ENCODE assay signal across 8 mouse cellular contexts in the genomic region with DNA sequence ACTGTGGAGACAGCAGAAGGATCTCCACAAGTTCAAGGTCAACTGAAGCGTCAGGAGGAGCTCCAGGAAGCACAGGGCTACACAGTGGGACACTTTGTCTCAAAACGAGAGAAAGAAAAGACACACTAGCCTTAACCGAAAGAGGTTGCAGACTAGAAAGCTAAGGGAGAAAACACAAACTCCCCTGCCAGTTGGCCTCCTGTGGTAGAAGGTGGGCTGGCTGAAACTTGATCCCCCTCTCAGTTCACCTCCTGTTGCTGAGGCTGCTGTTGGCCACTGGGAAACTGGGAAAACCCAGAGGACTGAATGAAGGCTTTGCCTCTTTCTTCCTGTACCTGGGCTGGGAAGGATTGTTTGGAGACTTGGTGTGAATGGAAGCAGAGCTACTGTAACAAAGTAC. TPM values are rescaled to one million over a fixed set of nuclear protein-coding genes. Genes with fewer than 3 reads are reported as not detected.
A peak's percentile ranks its signal among the peaks of the same experiment; 100 is the strongest.
DNase-seq lines count a peak whose midpoint lies in the region; ATAC-seq lines count a peak whose summit lies in the region.

No protein-coding gene starts in this region.

- H3K36me3 ChIP-seq in liver, embryonic 11.5 days (ENCODE audit: control insufficient read depth, insufficient read depth, low read length): peaks cover 4% of the 10 kb centered on the region; the same call in 1 of the 2 replicates
- peaks cover 24% of the 10 kb centered on the region for H3K36me3 ChIP-seq in embryonic facial prominence, embryonic 12.5 days
- H3K36me3 ChIP-seq in hindbrain, embryonic 16.5 days (ENCODE audit: control insufficient read depth, insufficient read depth, low read length): no peaks in the 10 kb centered on the region
- H3K36me3 ChIP-seq in midbrain, embryonic 16.5 days (ENCODE audit: control insufficient read depth, insufficient read depth, low read length): no peaks in the 10 kb centered on the region

- WGBS in liver, embryonic 11.5 days: 49% methylated on average over 3 of the region's 3 CpGs
- WGBS in embryonic facial prominence, embryonic 12.5 days: 9% methylated on average over 3 of the region's 3 CpGs
- 16% methylated on average over 3 of the region's 3 CpGs for WGBS in hindbrain, embryonic 16.5 days
- WGBS in midbrain, embryonic 16.5 days: 26% methylated on average over 3 of the region's 3 CpGs

- ATAC-seq in liver, embryonic 11.5 days (replicated peaks; ENCODE audit: low FRiP score): no peak
- no peak for ATAC-seq in embryonic facial prominence, embryonic 12.5 days (ENCODE audit: insufficient number of reproducible peaks, insufficient read depth, low FRiP score, low TSS enrichment)
- ATAC-seq in hindbrain, embryonic 16.5 days: no peak
- ATAC-seq in midbrain, embryonic 16.5 days: no peak

- peak overlapping the region; percentile 91 for H3K4me2 ChIP-seq in liver, embryonic 11.5 days
- H3K4me2 ChIP-seq in embryonic facial prominence, embryonic 12.5 days (replicated peaks): peak overlapping the region; percentile 67
- H3K4me2 ChIP-seq in hindbrain, embryonic 16.5 days (ENCODE audit: low read length): peak overlapping the region; percentile 24; the same call in 1 of the 2 replicates
- H3K4me2 ChIP-seq in midbrain, embryonic 16.5 days (ENCODE audit: low read length): peak overlapping the region; percentile 38

- DNase-seq in liver, embryonic 11.5 days (ENCODE audit: low spot score): no peak
- DNase-seq in liver: no peak
- DNase-seq in left cerebral cortex, postnatal 36 days (ENCODE audit: low spot score in 2 of 2): no peak
- no peak for DNase-seq in spleen, adult 12 weeks (ENCODE audit: low spot score)
- DNase-seq in right cerebral cortex, postnatal 4 days: no peak

- intact Hi-C loops in left cerebral cortex, postnatal 36 days (cut with DNase I): no loop called here

- peak overlapping the region; percentile 23 for H3K4me3 ChIP-seq in liver, embryonic 11.5 days (ENCODE audit: low read depth, low read length)
- H3K4me3 ChIP-seq in embryonic facial prominence, embryonic 12.5 days: peak overlapping the region; percentile 23
- no peak overlapping the region for H3K4me3 ChIP-seq in hindbrain, embryonic 16.5 days (ENCODE audit: low read length)
- peak overlapping the region; percentile 14; the same call in 1 of the 2 replicates for H3K4me3 ChIP-seq in midbrain, embryonic 16.5 days (ENCODE audit: low read depth, low read length)

- peaks cover 2% of the 10 kb centered on the region; the same call in 1 of the 2 replicates for H3K4me1 ChIP-seq in liver, embryonic 11.5 days (replicated peaks; ENCODE audit: control insufficient read depth, insufficient read depth, low read length)
- peaks cover 16% of the 10 kb centered on the region for H3K4me1 ChIP-seq in embryonic facial prominence, embryonic 12.5 days
- H3K4me1 ChIP-seq in hindbrain, embryonic 16.5 days (ENCODE audit: control insufficient read depth, insufficient read depth, low read depth, low read length): peaks cover 5% of the 10 kb centered on the region
- peaks cover 2% of the 10 kb centered on the region; the same call in 1 of the 2 replicates for H3K4me1 ChIP-seq in midbrain, embryonic 16.5 days (ENCODE audit: control insufficient read depth, insufficient read depth, low read length)

- H3K27ac ChIP-seq in liver, embryonic 11.5 days (ENCODE audit: low read depth, low read length): no peak overlapping the region
- H3K27ac ChIP-seq in embryonic facial prominence, embryonic 12.5 days: peak overlapping the region; percentile 26; the same call in 1 of the 2 replicates
- no peak overlapping the region for H3K27ac ChIP-seq in hindbrain, embryonic 16.5 days (ENCODE audit: low read depth, low read length)
- no peak overlapping the region for H3K27ac ChIP-seq in midbrain, embryonic 16.5 days (ENCODE audit: low read length)

- peak overlapping the region; percentile 20; the same call in 1 of the 2 replicates for H3K9ac ChIP-seq in liver, embryonic 11.5 days (ENCODE audit: low read depth, low read length)
- no peak overlapping the region for H3K9ac ChIP-seq in embryonic facial prominence, embryonic 12.5 days
- no peak overlapping the region for H3K9ac ChIP-seq in hindbrain, embryonic 16.5 days (ENCODE audit: low read depth, low read length)
- H3K9ac ChIP-seq in midbrain, embryonic 16.5 days (ENCODE audit: low read depth, low read length): no peak overlapping the region

- H3K27me3 ChIP-seq in liver, embryonic 11.5 days (replicated peaks; ENCODE audit: control insufficient read depth, insufficient read depth, low read length): no peaks in the 10 kb centered on the region; the same call in 1 of the 2 replicates
- H3K27me3 ChIP-seq in embryonic facial prominence, embryonic 12.5 days: no peaks in the 10 kb centered on the region
- no peaks in the 10 kb centered on the region for H3K27me3 ChIP-seq in hindbrain, embryonic 16.5 days (replicated peaks; ENCODE audit: control insufficient read depth, insufficient read depth, low read length)
- no peaks in the 10 kb centered on the region for H3K27me3 ChIP-seq in midbrain, embryonic 16.5 days (ENCODE audit: control insufficient read depth, insufficient read depth, low read depth, low read length)

- H3K9me3 ChIP-seq in liver, embryonic 11.5 days (ENCODE audit: control insufficient read depth, low read length): no peaks in the 10 kb centered on the region
- H3K9me3 ChIP-seq in embryonic facial prominence, embryonic 12.5 days: no peaks in the 10 kb centered on the region
- no peaks in the 10 kb centered on the region for H3K9me3 ChIP-seq in hindbrain, embryonic 16.5 days (ENCODE audit: control insufficient read depth, low read length)
- H3K9me3 ChIP-seq in midbrain, embryonic 16.5 days (replicated peaks; ENCODE audit: control insufficient read depth, low read length, poor library complexity, severe bottlenecking): no peaks in the 10 kb centered on the region

RNA-seq across cellular contexts. Expression of a gene that starts 1.5 kb away (rescaled TPM):
- 11.8 and 12.7 TPM in 2 replicates for polyA plus RNA-seq in liver, embryonic 11.5 days (2014; fragmentation: Nextera tagmentation; extraction: Ambion mirVana)
- 22.7 and 23.6 TPM in 2 replicates for polyA plus RNA-seq in embryonic facial prominence, embryonic 12.5 days (2016; fragmentation: Nextera tagmentation; extraction: Ambion mirVana)
- polyA plus RNA-seq in hindbrain, embryonic 16.5 days (2015; fragmentation: Nextera tagmentation; extraction: Ambion mirVana): 7.1 and 10.7 TPM in 2 replicates
- 7.4 and 10.4 TPM in 2 replicates for polyA plus RNA-seq in midbrain, embryonic 16.5 days (2015; fragmentation: Nextera tagmentation; extraction: Ambion mirVana)
- 1 to 10 TPM; 3.3 to 4.4 TPM for total RNA-seq in left cerebral cortex, postnatal 36 days (2021)

RNA-seq across cellular contexts. Expression of a gene that starts 56.0 kb away (rescaled TPM):
- polyA plus RNA-seq in liver, embryonic 11.5 days (2014; fragmentation: Nextera tagmentation; extraction: Ambion mirVana): 0.82 and 1.8 TPM in 2 replicates
- 6.8 and 7.3 TPM in 2 replicates for polyA plus RNA-seq in embryonic facial prominence, embryonic 12.5 days (2016; fragmentation: Nextera tagmentation; extraction: Ambion mirVana)
- polyA plus RNA-seq in hindbrain, embryonic 16.5 days (2015; fragmentation: Nextera tagmentation; extraction: Ambion mirVana): 15.5 and 16.6 TPM in 2 replicates
- 10.2 and 12.9 TPM in 2 replicates for polyA plus RNA-seq in midbrain, embryonic 16.5 days (2015; fragmentation: Nextera tagmentation; extraction: Ambion mirVana)
- total RNA-seq in left cerebral cortex, postnatal 36 days (2021): 1 to 10 TPM; 1.4 to 2.1 TPM

RNA-seq across cellular contexts. Expression of a gene that starts 56.8 kb away (rescaled TPM):
- 2.1 and 2.7 TPM in 2 replicates for polyA plus RNA-seq in liver, embryonic 11.5 days (2014; fragmentation: Nextera tagmentation; extraction: Ambion mirVana)
- 5.6 and 5.9 TPM in 2 replicates for polyA plus RNA-seq in embryonic facial prominence, embryonic 12.5 days (2016; fragmentation: Nextera tagmentation; extraction: Ambion mirVana)
- 2.2 and 3.3 TPM in 2 replicates for polyA plus RNA-seq in hindbrain, embryonic 16.5 days (2015; fragmentation: Nextera tagmentation; extraction: Ambion mirVana)
- polyA plus RNA-seq in midbrain, embryonic 16.5 days (2015; fragmentation: Nextera tagmentation; extraction: Ambion mirVana): 3.0 and 3.2 TPM in 2 replicates
- under 1 TPM; 0.76 to 0.84 TPM for total RNA-seq in left cerebral cortex, postnatal 36 days (2021)

Comparison
In these comparisons a context has a peak if more than half of its experiments do, and no peak if none do; other contexts are left out.
1. H3K4me2 ChIP-seq: peak in every context shown above with its lines; median percentile 91 in liver, embryonic 11.5 days; 67 in embryonic facial prominence, embryonic 12.5 days; 38 in midbrain, embryonic 16.5 days; 24 in hindbrain, embryonic 16.5 days.